Mouse (Mus musculus) MEL (cell line): ENCODE data around the gene Tspan17. TPM values are rescaled to one million over a fixed set of nuclear protein-coding genes. Genes with fewer than 3 reads are reported as not detected.

Experiments
- DNase-seq: peaks from one replicate; pipeline ENCODE4 v3.0.0; 2011; ENCODE audit warnings: low read depth, low spot score
- H3K27ac ChIP-seq: 2 replicates; pipeline ENCODE4 v1.5.1; 2012; ENCODE audit warnings: low read depth, mild to moderate bottlenecking, control low read depth, low read length, moderate library complexity; ENCODE audit not compliant: control insufficient read depth
- H3K27me3 ChIP-seq, 2 experiments: fragments of 150-350 bp in 1 of 2; sonication (generic) in 1 of 2; 2 replicates each; pipeline ENCODE4 v1.6.1; 2012; ENCODE audit warnings: low read length in 2 of 2, mild to moderate bottlenecking in 2 of 2, improper control_type of control experiment in 1 of 2, moderate library complexity in 1 of 2; ENCODE audit not compliant: insufficient read depth in 2 of 2, control insufficient read depth in 1 of 2
- H3K36me3 ChIP-seq, 2 experiments: 2 replicates each; pipeline ENCODE4 v1.6.1; 2012 to 2014; ENCODE audit warnings: low read length in 2 of 2, improper control_type of control experiment in 1 of 2, inconsistent platforms in 1 of 2, mild to moderate bottlenecking in 1 of 2; ENCODE audit not compliant: insufficient read depth in 2 of 2, control insufficient read depth in 1 of 2
- H3K4me1 ChIP-seq, 2 experiments: fragments of 150-350 bp in 1 of 2; sonication (generic) in 1 of 2; 2 replicates each; pipeline ENCODE4 v1.6.1; 2012; ENCODE audit warnings: low read length in 2 of 2, improper control_type of control experiment in 1 of 2, mild to moderate bottlenecking in 1 of 2; ENCODE audit not compliant: insufficient read depth in 2 of 2, control insufficient read depth in 1 of 2
- H3K4me3 ChIP-seq, 2 experiments: fragments of 150-350 bp in 1 of 2; sonication (generic) in 1 of 2; 2 replicates each; pipeline ENCODE4 v1.5.1; 2012; ENCODE audit warnings: low read depth in 2 of 2, low read length in 2 of 2, mild to moderate bottlenecking in 2 of 2, moderate library complexity in 2 of 2, control low read depth in 1 of 2, improper control_type of control experiment in 1 of 2; ENCODE audit not compliant: control insufficient read depth in 1 of 2, insufficient read depth in 1 of 2
- H3K79me2 ChIP-seq: 2 replicates; pipeline ENCODE4 v1.6.1; 2012; ENCODE audit warnings: mild to moderate bottlenecking, low read length, moderate library complexity; ENCODE audit not compliant: control insufficient read depth, poor library complexity, insufficient read depth
- H3K9ac ChIP-seq: 2 replicates; pipeline ENCODE4 v1.6.1; 2012; ENCODE audit warnings: low read depth, mild to moderate bottlenecking, control low read depth, low read length, moderate library complexity; ENCODE audit not compliant: control insufficient read depth, poor library complexity, severe bottlenecking
- H3K9me3 ChIP-seq: fragments of 150-350 bp; sonication (generic); replicated peaks from 2 replicates; pipeline ENCODE4 v1.6.1; 2012; ENCODE audit warnings: mild to moderate bottlenecking, low read length, improper control_type of control experiment, moderate library complexity; ENCODE audit not compliant: insufficient read depth
- BHLHE40 ChIP-seq: IDR thresholded peaks from 2 replicates; pipeline ENCODE4 v1.6.1; 2012; ENCODE audit warnings: low read depth, mild to moderate bottlenecking, inconsistent platforms, low read length, improper control_type of control experiment, borderline replicate concordance
- CTCF ChIP-seq, 3 experiments: IDR thresholded peaks in 2 of 3; conservative IDR thresholded peaks in 1 of 3; 2 replicates each; pipeline ENCODE4 v1.5.1; 2011 to 2012; ENCODE audit warnings: low read length in 3 of 3, low read depth in 2 of 3, mild to moderate bottlenecking in 2 of 3, improper control_type of control experiment in 1 of 3, inconsistent platforms in 1 of 3, mixed read lengths in 1 of 3, moderate library complexity in 1 of 3; ENCODE audit not compliant: control insufficient read depth in 1 of 3, insufficient read depth in 1 of 3, poor library complexity in 1 of 3, severe bottlenecking in 1 of 3
- ELF1 ChIP-seq: IDR thresholded peaks from 2 replicates; pipeline ENCODE4 v1.6.1; 2014; ENCODE audit warnings: low read depth, mild to moderate bottlenecking, inconsistent platforms, low read length, improper control_type of control experiment, moderate library complexity
- KAT2A ChIP-seq: conservative IDR thresholded peaks from 2 replicates; pipeline ENCODE4 v1.6.1; 2012; ENCODE audit warnings: low read depth, low read length, improper control_type of control experiment, inconsistent platforms
- MAFK ChIP-seq: IDR thresholded peaks from 2 replicates; pipeline ENCODE4 v1.6.1; 2011; ENCODE audit warnings: low read depth, mild to moderate bottlenecking, low read length, improper control_type of control experiment, borderline replicate concordance
- MAX ChIP-seq: IDR thresholded peaks from 2 replicates; pipeline ENCODE4 v1.6.1; 2011; ENCODE audit warnings: low read length, improper control_type of control experiment
- MXI1 ChIP-seq: IDR thresholded peaks from 2 replicates; pipeline ENCODE4 v1.6.1; 2011; ENCODE audit warnings: mild to moderate bottlenecking, low read depth, low read length, improper control_type of control experiment
- MYB ChIP-seq: IDR thresholded peaks from 2 replicates; pipeline ENCODE4 v1.6.1; 2011; ENCODE audit warnings: mild to moderate bottlenecking, low read depth, low read length, improper control_type of control experiment
- MYC ChIP-seq: IDR thresholded peaks from 2 replicates; pipeline ENCODE4 v1.6.1; 2011; ENCODE audit warnings: low read depth, mild to moderate bottlenecking, low read length, improper control_type of control experiment, moderate library complexity
- RAD21 ChIP-seq: IDR thresholded peaks from 2 replicates; pipeline ENCODE4 v1.6.1; 2011; ENCODE audit warnings: mild to moderate bottlenecking, low read depth, low read length, improper control_type of control experiment
- SIN3A ChIP-seq: IDR thresholded peaks from 2 replicates; pipeline ENCODE4 v1.6.1; 2012; ENCODE audit warnings: low read length, improper control_type of control experiment, inconsistent platforms
- SMC3 ChIP-seq: IDR thresholded peaks from 2 replicates; pipeline ENCODE4 v1.6.1; 2011; ENCODE audit warnings: low read depth, low read length, improper control_type of control experiment
- TAL1 ChIP-seq: IDR thresholded peaks from 2 replicates; pipeline ENCODE4 v1.6.1; 2012; ENCODE audit warnings: mild to moderate bottlenecking, inconsistent platforms, low read length, moderate library complexity, mixed read lengths
- TCF12 ChIP-seq: IDR thresholded peaks from 2 replicates; pipeline ENCODE4 v1.6.1; 2014; ENCODE audit warnings: low read depth, mild to moderate bottlenecking, inconsistent platforms, low read length, improper control_type of control experiment, moderate library complexity
- USF1 ChIP-seq: IDR thresholded peaks from 2 replicates; pipeline ENCODE4 v1.6.1; 2014; ENCODE audit warnings: low read depth, mild to moderate bottlenecking, inconsistent platforms, low read length, improper control_type of control experiment, moderate library complexity
- USF2 ChIP-seq, 2 experiments: IDR thresholded peaks; 2 replicates each; pipeline ENCODE4 v1.6.1; 2011 to 2012; ENCODE audit warnings: improper control_type of control experiment in 2 of 2, low read length in 2 of 2, borderline replicate concordance in 1 of 2, inconsistent platforms in 1 of 2, low read depth in 1 of 2, mild to moderate bottlenecking in 1 of 2; ENCODE audit not compliant: insufficient read depth in 1 of 2
- ZC3H11A ChIP-seq: IDR thresholded peaks from 2 replicates; pipeline ENCODE4 v1.6.1; 2012; ENCODE audit warnings: low read depth, mild to moderate bottlenecking, inconsistent platforms, low read length, improper control_type of control experiment
- ZNF384 ChIP-seq: IDR thresholded peaks from 2 replicates; pipeline ENCODE4 v1.6.1; 2012; ENCODE audit warnings: low read depth, mild to moderate bottlenecking, inconsistent platforms, low read length, improper control_type of control experiment
- polyA plus RNA-seq, 2 experiments: library from polyadenylated mRNA; stranded (reverse) in 1 of 2; unstranded in 1 of 2; fragments of >175 nt in 1 of 2; fragments of >200 nt in 1 of 2; gene quantifications; 2 replicates each; pipeline versions ENCODE4 v1.2.1 to v1.2.4; 2012; ENCODE audit warnings: low replicate concordance in 2 of 2, low read depth in 1 of 2; ENCODE audit not compliant: insufficient read length in 2 of 2, insufficient read depth in 1 of 2, missing spikeins in 1 of 2
- total RNA-seq: library from RNA; depleted of rRNA; stranded (reverse); fragments of 300-350 nt; gene quantifications from 2 replicates; pipeline ENCODE4 v1.2.3, GENCODE M21; 2012

Gene Tspan17
- total and polyA plus RNA-seq, 3 experiments: 4.1 to 23.0 TPM; not detected in 1

GRCm38 (mm10) chr13:54758045-54758755, 31.0 kb upstream of the Tspan17 start:
- Histone ChIP-seq H3K9ac (no peak overlapping the region), H3K36me3 (no peaks in the 10 kb centered on the region), H3K4me1 (no peaks in the 10 kb centered on the region), H3K27me3 (no peaks in the 10 kb centered on the region), H3K79me2 (no peaks in the 10 kb centered on the region), H3K9me3 (no peaks in the 10 kb centered on the region), H3K4me3 (no peak overlapping the region), H3K27ac (no peak overlapping the region)
- TF ChIP-seq CTCF (IDR thresholded peaks at IDR 0.05 in 2 of 3, conservative IDR thresholded peaks at IDR 0.05 in 1 of 3; ENCODE audit: control insufficient read depth in 1 of 3, insufficient read depth in 1 of 3, low read depth in 2 of 3, low read length in 3 of 3, poor library complexity in 1 of 3, severe bottlenecking in 1 of 3) (peak in 2 of 3 experiments; percentile 3 to 14; a peak in 1 of 6 replicates), ELF1 (no peak)
- DNase-seq: no peak

- DNase-seq: no peak
- H3K36me3 ChIP-seq: no peaks in the 10 kb centered on the region
- no peak for TF ChIP-seq ZC3H11A
- no peak for TF ChIP-seq BHLHE40
- TF ChIP-seq MXI1: no peak
- TF ChIP-seq MAFK: no peak
- TF ChIP-seq MYC: no peak
- TF ChIP-seq RAD21: no peak
- no peak for TF ChIP-seq SIN3A
- no peak for TF ChIP-seq MAX
- no peak for TF ChIP-seq SMC3
- TF ChIP-seq KAT2A: no peak
- no peak for TF ChIP-seq MYB
- no peak for TF ChIP-seq TCF12
- TF ChIP-seq USF2 (IDR thresholded peaks at IDR 0.05; ENCODE audit: borderline replicate concordance in 1 of 2, insufficient read depth in 1 of 2, low read depth in 1 of 2, low read length in 2 of 2): no peak
- TF ChIP-seq USF1: no peak
- no peak for TF ChIP-seq TAL1
- no peak for TF ChIP-seq ZNF384
- no peaks in the 10 kb centered on the region for H3K4me1 ChIP-seq
- H3K79me2 ChIP-seq: no peaks in the 10 kb centered on the region
- H3K9ac ChIP-seq: no peak overlapping the region
- no peaks in the 10 kb centered on the region for H3K9me3 ChIP-seq
- no peak overlapping the region for H3K27ac ChIP-seq
- H3K4me3 ChIP-seq: no peak overlapping the region
- no peaks in the 10 kb centered on the region for H3K27me3 ChIP-seq
Measured at GRCm38 (mm10) chr13:54758756-54759470, 30.3 kb upstream of the Tspan17 start.
